Mouse (Mus musculus): ENCODE data around the gene Vmn2r103.

DNA sequence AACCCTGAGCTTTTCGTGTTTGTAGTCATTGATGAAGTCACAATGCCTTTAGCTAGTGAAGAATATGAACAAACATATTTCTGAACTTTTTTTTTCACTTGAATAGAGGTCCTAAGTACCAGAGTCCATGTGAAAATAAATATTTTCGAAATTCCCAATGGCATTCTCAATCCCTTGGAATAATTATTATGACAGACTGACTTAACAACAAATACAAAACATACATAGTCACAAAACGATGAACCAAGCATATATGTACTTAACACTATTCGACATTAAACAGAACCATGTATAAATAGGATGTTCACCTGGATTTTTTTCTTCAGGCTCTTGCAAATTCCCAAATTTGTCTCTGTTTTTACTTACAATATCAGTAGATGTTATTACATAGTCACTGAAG, at the start of gene Vmn2r103:
- TF ChIP-seq CTCF (IDR thresholded peaks at IDR 0.05; ENCODE audit: insufficient read depth, low read length) (no peak), POLR2A (IDR thresholded peaks at IDR 0.05; ENCODE audit: borderline replicate concordance, extremely low read depth, low read depth, low read length) (no peak)
